Mouse (Mus musculus): ENCODE measurements around the gene Rnf130. TPM values are rescaled to one million over a fixed set of nuclear protein-coding genes. Genes with fewer than 3 reads are reported as not detected.

Gene Rnf130
- total RNA-seq (2023) = 10 to 100 TPM; 23.0 to 24.8 TPM

GRCm38 (mm10) chr11:50024833-50025720 lies at the start of gene Rnf130:
Gene Rnf130, plus strand, starts transcription at chr11:50025346.

GRCm38 (mm10) chr11:50130811-50131766 lies 105.9 kb downstream of the Rnf130 start, which contains the start of gene Tbc1d9b:
Gene Tbc1d9b, plus strand, starts transcription at chr11:50131396.

Other genes starting within 250 kb of the Rnf130 start
- not detected for gene Gfpt2, start 231.2 kb upstream of the Rnf130 start, total RNA-seq (2023)
- 10 to 100 TPM; 46.8 to 54.0 TPM for gene Mapk9, start 178.6 kb upstream of the Rnf130 start, total RNA-seq (2023)
- gene Rasgef1c, start 123.5 kb upstream of the Rnf130 start, total RNA-seq (2023) = under 1 TPM in 1 of 2 experiments, not detected in 1; 0.27 TPM
- gene Tbc1d9b, start 106.0 kb downstream of the Rnf130 start, total RNA-seq (2023) = 10 to 100 TPM; 74.5 to 79.3 TPM
- gene Mrnip, start 149.1 kb downstream of the Rnf130 start, total RNA-seq (2023) = 1 to 10 TPM; 3.8 to 4.2 TPM
- gene Sqstm1, start 185.5 kb downstream of the Rnf130 start, total RNA-seq (2023) = 100 to 1,000 TPM; 403 to 404 TPM
- 10 to 100 TPM; 10.4 to 14.6 TPM for gene Mgat4b, start 185.5 kb downstream of the Rnf130 start, total RNA-seq (2023)
- gene Ltc4s, start 213.3 kb downstream of the Rnf130 start, total RNA-seq (2023) = not detected

All from T-cell, adult 66 days (primary cell).